Mouse (Mus musculus): Measurements from ENCODE around the gene Pdia2.
A peak's percentile ranks its signal among the peaks of the same experiment; 100 is the strongest.
"Not testable (repeated sequence)": the region's sequence is repeated elsewhere in the genome, so short reads cannot be mapped to it uniquely, and the experiment has no call there.

Gene Pdia2

DNA sequence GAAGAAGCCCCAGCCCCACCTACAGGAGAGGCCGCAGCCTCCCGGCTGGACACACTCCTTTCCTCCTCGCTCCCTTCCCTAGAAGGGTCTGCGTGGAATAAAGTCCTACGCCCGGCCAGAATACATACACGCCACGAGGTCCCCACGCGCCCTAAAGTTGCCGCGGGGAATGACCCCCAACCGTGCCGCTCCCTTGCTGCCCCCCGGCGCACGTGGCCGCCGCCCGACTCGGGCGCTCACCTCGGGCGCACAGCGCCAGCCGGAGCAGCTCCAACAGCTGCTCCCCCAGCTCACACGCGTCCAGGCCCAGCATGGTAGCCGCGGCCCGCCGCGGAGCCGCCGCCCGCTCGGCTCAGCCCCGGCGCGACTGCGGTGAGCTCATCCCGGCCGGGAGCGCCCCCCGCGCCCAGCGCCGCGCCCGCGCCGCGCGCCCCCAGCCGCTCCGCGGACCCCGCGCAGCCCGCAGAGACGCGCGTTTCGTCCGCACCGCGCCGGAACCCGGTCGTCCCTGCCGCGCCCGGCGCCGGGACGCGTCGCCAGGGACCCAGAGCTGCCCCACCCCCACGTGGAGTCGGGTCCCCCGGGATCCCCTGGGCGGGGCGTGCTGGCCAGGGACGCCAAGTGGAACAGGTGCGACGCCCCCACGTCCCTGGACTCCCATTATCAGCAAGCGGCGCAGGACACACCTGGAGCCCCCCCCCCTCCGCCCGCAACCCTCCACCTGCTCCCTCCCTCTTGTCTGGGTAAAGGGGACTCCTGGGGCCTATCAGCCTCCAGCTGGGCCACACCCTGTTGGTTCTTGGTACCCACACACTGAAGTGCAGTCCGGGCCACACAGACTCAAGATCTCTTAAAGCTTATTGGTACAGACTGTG is 2.2 kb upstream of the Pdia2 start:
- DNase-seq (ENCODE audit: low read depth, low spot score), result peak; percentile 58

DNA sequence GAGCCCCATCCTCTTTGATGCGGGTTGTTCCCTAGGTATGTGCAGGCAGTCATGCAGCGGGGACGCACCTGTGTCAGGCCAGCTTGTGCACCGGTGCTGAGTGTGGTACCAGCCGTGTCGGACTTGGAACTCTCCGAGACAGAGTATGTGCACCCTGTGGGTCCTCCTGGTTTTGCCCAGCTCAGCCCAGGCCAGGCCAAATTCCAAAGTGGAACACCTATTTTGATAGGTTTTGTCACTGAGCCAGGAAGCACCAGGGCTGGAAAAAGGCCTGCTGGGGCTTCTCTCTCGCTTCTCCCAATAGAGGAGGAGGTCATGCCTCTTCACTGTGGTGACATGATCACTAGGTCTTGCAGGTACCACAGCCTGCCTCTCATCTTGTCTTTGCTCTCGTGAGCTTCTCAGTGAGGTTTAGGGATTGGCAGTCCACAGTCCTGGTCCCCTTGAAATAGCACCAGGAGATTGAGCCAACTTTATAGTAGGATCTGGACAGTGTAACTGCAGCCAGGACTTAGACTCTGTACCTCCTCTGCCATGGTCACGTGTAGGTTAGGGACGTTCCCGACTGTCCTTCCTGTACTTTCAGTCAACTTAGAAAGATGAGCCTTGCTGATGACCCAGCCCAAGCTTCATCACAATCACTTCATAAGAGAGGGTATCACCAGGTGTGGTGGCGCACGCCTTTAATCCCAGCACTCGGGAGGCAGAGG is 6.3 kb downstream of the Pdia2 start:
- no peak for DNase-seq (ENCODE audit: low read depth, low spot score)

DNA sequence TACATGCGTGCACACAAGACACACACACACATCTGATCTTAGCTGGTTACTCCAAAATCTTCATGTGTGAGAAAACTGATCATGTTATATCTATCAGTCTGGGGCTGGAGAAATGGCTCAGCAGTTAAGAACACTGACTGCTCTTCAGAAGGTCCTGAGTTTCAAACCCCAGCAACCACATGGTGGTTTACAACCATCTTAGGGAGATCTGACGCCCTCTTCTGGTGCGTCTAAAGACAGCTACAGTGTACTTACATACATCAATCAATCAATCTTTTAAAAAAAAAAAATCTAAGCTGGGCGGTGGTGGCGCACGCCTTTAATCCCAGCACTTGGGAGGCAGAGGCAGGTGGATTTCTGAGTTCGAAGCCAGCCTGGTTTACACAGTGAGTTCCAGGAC is 7.4 kb downstream of the Pdia2 start:
- DNase-seq (ENCODE audit: low read depth, low spot score), result peak; percentile 48

DNA sequence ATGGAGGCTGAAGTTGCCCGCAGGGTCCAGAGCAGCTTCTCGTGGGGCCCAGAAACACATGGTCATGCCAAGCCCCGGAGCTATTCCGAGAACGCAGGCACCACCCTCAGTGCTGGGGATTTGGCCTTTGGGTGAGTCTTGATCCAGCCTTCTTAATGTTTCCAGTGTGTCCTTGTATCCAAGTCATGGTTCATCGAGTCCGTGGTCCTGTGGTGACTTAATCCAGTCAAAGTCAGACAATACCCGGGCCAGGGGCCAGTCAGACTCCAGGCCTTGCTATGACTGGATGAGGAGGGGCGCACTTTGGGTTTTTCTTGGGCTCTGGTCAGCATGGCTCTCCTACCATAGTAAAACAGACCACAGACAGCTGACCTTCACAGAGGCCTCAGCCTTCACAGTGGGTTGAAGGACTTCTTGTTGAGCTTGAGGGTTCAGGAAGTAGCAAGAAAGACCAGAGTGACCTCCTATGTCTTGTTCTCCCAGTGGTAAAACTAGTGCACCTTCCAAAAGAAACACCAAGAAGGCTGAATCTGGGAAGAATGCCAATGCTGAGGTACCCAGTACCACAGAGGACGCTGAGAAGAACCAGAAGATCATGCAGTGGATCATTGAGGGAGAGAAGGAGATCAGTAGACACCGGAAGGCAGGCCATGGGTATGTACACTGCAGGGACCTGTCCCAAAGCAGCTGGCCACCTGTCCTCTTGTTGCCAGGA is 10.6 kb downstream of the Pdia2 start:
- no peak for DNase-seq (ENCODE audit: low read depth, low spot score)

DNA sequence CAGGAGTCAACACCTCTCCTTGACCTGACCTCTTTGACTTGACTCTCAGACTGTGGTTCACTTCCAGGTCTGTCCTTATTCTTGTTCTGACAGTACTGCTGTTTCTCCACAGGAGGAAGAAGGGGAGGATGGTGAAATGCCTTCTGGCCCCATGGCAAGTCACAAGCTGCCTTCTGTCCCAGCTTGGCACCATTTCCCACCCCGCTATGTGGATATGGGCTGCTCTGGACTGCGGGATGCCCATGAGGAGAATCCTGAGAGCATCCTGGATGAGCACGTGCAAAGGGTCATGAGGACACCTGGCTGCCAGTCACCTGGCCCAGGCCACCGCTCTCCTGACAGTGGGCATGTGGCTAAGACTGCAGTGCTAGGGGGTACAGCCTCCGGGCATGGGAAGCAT is 11.3 kb downstream of the Pdia2 start:
- DNase-seq (ENCODE audit: low read depth, low spot score), result no peak

DNA sequence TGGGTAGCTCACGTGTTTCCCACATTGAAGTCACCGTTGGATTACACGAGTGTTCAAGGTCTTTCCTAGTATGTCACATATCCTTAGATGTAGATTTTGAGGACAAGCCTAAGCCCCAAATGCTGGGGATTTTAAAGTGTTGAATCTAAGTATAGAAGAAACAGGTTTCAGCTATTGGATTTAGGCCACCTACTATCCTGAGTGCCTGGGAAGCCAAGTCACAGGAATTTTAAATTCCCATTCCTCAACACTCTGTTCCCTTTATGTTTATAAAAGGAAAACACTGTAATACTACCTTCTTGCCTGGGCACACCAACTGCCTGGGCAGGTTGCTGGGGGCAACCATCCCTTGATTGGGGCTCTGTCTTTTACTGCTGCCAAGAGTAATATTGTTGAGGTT is 17.7 kb downstream of the Pdia2 start:
- no peak for DNase-seq (ENCODE audit: low read depth, low spot score)

DNA sequence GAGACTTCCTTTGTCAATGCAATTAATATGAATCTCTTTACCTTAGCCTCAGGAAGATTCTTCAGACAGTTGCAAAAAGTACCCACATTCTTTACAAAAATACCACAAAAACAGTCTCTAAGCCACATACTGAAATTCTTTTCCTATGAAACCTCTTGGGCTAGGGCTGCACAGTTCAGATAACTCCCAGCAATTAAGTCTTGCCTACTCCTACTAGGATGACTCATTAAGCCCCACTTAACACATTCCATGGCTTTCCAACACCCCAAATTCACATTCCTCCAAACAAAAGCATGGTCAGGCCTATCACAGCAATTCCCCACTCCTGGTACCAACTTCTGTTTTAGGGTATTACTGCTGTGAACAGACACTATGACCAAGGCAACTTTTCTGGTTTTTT is 20.3 kb downstream of the Pdia2 start:
- DNase-seq (ENCODE audit: low read depth, low spot score), result peak; percentile 84

DNA sequence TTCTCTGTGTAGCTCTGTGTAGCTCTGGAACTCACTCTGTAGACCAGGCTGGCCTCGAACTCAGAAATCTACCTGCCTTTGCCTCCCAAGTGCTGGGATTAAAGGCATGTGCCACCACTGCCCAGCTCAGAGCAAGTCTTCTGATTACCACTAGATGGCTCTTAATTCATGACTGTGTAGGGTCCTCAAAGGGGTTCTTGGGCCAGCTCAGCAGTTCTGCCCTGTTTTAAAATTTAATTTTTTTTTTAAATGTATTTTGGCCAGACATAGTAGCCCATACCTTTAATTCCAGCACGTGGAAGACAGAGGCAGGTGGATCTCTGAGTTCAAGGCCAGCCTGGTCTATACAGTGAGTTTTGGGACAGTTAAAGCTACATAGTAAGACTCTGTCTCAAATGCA is 23.6 kb downstream of the Pdia2 start:
- not testable (repeated sequence) for DNase-seq (ENCODE audit: low read depth, low spot score)

DNA sequence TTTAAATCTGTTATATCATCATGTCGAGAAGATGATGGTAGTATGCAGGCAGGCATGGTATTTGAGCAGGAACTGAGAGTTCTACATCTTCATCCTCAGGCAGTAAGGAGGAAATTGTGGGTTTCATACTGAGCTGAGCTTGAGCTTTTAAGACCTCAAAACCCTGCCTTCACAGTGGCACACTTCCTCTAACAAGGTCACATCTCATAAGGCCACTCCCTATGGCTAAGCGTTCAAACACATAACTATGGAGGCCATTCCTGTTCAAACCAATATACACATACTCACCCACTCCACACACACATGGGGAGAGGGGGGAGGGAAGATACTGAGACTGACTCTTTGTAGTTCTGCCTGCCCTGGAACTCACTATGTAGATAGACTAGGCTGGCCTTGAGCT is 30.8 kb downstream of the Pdia2 start:
- DNase-seq (ENCODE audit: low read depth, low spot score), result no peak

DNA sequence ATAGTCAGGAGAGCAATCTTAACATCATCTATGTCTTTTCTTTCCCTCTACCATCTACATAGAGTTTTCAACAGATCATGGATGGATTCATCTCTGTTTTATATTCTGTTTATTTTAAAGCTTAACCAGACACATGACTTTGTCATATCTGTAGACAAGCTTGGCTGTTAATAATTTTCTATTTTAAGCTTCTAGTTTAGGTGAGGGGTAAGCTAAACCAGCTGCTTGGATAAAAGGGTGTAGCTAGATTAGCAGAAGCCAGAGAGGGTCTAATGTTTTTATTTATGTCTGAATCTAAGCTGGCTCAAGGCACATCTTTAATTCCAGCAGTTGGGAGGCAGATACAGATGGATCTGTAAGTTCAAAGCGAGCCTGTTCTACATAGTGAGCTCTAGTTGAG is 36.2 kb downstream of the Pdia2 start:
- no peak for DNase-seq (ENCODE audit: low read depth, low spot score)

DNA sequence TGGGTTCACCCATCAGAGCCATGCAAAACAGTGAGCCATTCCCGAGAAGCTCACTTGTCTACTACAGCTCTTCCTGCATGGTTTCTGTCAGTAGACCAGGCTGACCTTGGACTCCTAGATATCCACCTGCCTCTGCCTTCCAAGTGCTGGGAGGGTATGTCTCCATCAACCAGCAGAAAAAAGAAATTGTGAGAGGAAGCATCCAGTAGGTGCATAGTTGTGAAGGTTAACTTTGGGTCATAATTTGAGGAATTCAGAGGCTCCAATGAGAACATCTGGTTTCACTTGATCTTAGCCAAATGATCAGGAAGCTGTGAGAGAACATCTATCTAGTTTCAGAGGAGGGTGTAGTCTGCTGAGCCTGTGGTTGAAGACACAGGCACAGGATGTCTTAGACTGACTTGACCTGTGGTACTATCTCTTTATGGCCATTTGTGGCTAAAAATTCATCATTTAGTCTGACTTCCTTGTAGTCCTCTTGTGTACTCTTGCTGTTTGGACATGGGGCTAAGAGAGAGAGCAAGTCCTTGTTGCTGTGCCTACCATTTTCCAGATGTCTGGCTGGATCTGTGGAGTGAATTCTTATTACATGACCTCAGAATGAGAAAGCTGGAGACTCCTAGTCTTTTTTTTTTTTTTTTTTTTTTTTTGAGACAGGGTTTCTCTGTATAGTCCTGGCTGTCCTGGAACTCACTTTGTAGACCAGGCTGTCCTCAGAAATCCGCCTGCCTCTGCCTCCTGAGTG is 46.8 kb downstream of the Pdia2 start:
- DNase-seq (ENCODE audit: low read depth, low spot score), result no peak

DNA sequence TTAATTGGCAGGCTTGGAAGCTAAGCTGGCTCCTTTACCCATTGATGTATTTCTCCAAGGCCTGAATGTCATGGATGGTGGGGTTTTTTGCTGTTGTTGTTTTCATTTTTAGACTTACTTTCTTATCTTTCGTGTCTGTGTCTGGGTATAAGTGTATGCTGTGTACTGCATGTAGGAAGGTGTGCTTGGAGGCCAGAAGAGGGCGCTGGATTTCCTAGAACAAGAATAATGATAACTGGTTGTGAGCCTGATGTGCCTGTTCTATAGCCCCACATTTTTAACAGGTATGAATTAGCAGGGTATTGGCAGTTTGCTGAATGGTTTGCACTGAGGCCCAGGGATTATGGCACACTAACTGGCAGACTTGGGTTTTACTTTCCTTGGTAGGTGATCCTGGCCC is 49.8 kb downstream of the Pdia2 start:
- peak; percentile 66 for DNase-seq (ENCODE audit: low read depth, low spot score)

Measured in R1 (cell line).